Mouse (Mus musculus) midbrain, embryonic 14.5 days (tissue): ENCODE results near the gene Nup98. TPM values are rescaled to one million over a fixed set of nuclear protein-coding genes. Genes with fewer than 3 reads are reported as not detected.

Experiments
- ATAC-seq: fragments of 200-750 bp; cut with Nextera tagmentation; 2 replicates; pipeline ENCODE4 v1.8.0; 2017; ENCODE audit warnings: moderate number of reproducible peaks, moderate library complexity; ENCODE audit not compliant: low FRiP score, low TSS enrichment
- DNase-seq: peaks from one replicate; pipeline ENCODE4 v3.0.0-alpha.2; 2015
- H3K27ac ChIP-seq: fragments of 300-500 bp; sonication (generic); replicated peaks from 2 replicates; pipeline ENCODE4 v1.5.1; 2014; ENCODE audit warnings: mild to moderate bottlenecking, low read depth, low read length, moderate library complexity
- H3K27me3 ChIP-seq: fragments of 300-500 bp; sonication (generic); 2 replicates; pipeline ENCODE4 v1.6.1; 2014; ENCODE audit warnings: low read length, control low read depth, mixed read lengths; ENCODE audit not compliant: control insufficient read depth, insufficient read depth
- H3K36me3 ChIP-seq: fragments of 300-500 bp; sonication (generic); 2 replicates; pipeline ENCODE4 v1.6.1; 2014; ENCODE audit warnings: low read length, control low read depth; ENCODE audit not compliant: control insufficient read depth, insufficient read depth
- H3K4me1 ChIP-seq: fragments of 300-500 bp; sonication (generic); 2 replicates; pipeline ENCODE4 v1.6.1; 2014; ENCODE audit warnings: mild to moderate bottlenecking, antibody characterized with exemption, low read length, control low read depth; ENCODE audit not compliant: control insufficient read depth, insufficient read depth
- H3K4me2 ChIP-seq: fragments of 300-500 bp; sonication (generic); 2 replicates; pipeline ENCODE4 v1.6.1; 2014; ENCODE audit warnings: mild to moderate bottlenecking, low read length, moderate library complexity
- H3K4me3 ChIP-seq: fragments of 300-500 bp; sonication (generic); replicated peaks from 2 replicates; pipeline ENCODE4 v1.5.1; 2014; ENCODE audit warnings: low read depth, low read length
- H3K9ac ChIP-seq: fragments of 300-500 bp; sonication (generic); replicated peaks from 2 replicates; pipeline ENCODE4 v1.6.1; 2014; ENCODE audit warnings: mild to moderate bottlenecking, low read length, moderate library complexity
- H3K9me3 ChIP-seq: fragments of 300-500 bp; sonication (generic); 2 replicates; pipeline ENCODE4 v1.6.1; 2016; ENCODE audit warnings: low read length, control low read depth, mixed read lengths; ENCODE audit not compliant: control insufficient read depth
- WGBS: fragments of 180-500 bp; shearing (Covaris S2); extraction: QIAGEN DNeasy Blood & Tissue Kit; methylation state at CpG from one replicate; pipeline ENCODE4 v1.1.7; 2014; 5-methylcytosine and 5-hydroxymethylcytosine counted together
- polyA plus RNA-seq: library from polyadenylated mRNA; unstranded; fragments of >200 nt; fragmentation: Nextera tagmentation; extraction: Ambion mirVana; gene quantifications from 2 replicates; pipeline ENCODE4 v1.2.1, GENCODE M21; 2014

Nup98 gene
- polyA plus RNA-seq, 1 experiment from 2014 or later = 28.5 TPM

GRCm38 (mm10) chr7:102081784-102082183 is 128.2 kb downstream of the Nup98 start:
- peaks cover 71% of the 10 kb centered on the region for H3K36me3 ChIP-seq
- H3K27me3 ChIP-seq = no peaks in the 10 kb centered on the region
- H3K27ac ChIP-seq = no peak overlapping the region
- H3K9ac ChIP-seq = no peak overlapping the region
- WGBS = 96% methylated on average over 5 of the region's 5 CpGs
- no peaks in the 10 kb centered on the region for H3K4me1 ChIP-seq
- H3K9me3 ChIP-seq = no peaks in the 10 kb centered on the region
- no peak overlapping the region for H3K4me3 ChIP-seq
- no peak for DNase-seq
- ATAC-seq = no peak
- no peak overlapping the region for H3K4me2 ChIP-seq

DNA sequence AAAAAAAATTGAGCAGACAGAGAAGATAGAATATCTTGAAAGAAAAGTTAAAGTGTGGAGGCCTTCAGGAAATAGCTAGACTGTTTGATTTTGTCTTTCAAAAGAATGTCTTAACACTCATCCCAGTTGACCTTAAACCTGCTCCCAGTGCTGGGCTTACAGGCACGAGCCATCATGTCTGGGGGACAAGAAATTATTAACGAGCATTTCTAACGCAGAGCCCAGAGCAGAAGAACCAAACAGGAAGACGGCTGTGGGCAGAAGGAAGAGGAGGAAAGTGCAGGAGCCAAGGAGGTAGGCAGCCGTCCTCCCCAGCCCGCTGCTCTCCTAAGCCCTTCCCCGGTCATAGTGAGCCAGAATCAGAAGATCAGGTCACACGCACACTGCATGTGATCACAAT is 129.7 kb downstream of the Nup98 start:
- 93% methylated on average over 8 of the region's 8 CpGs for WGBS
- Histone ChIP-seq H3K9me3 (no peaks in the 10 kb centered on the region), H3K9ac (no peak overlapping the region), H3K4me1 (no peaks in the 10 kb centered on the region), H3K4me2 (no peak overlapping the region), H3K27ac (no peak overlapping the region), H3K4me3 (no peak overlapping the region), H3K27me3 (no peaks in the 10 kb centered on the region), H3K36me3 (peaks cover 75% of the 10 kb centered on the region)
- ATAC-seq (no peak), DNase-seq (no peak)

- DNase-seq = peak; percentile 61
- Histone ChIP-seq H3K9ac (no peak overlapping the region), H3K27me3 (no peaks in the 10 kb centered on the region), H3K9me3 (no peaks in the 10 kb centered on the region), H3K4me1 (no peaks in the 10 kb centered on the region), H3K27ac (no peak overlapping the region), H3K4me3 (no peak overlapping the region), H3K4me2 (no peak overlapping the region), H3K36me3 (peaks cover 75% of the 10 kb centered on the region)
- WGBS = 78% methylated on average over 7 of the region's 7 CpGs
- no peak for ATAC-seq
These were observed 131.5 kb downstream of the Nup98 start for GRCm38 (mm10) chr7:102078517-102078916.

GRCm38 (mm10) chr7:102076714-102077296 is 133.2 kb downstream of the Nup98 start:
- Histone ChIP-seq H3K4me2 (no peak overlapping the region), H3K27ac (no peak overlapping the region), H3K9ac (no peak overlapping the region), H3K9me3 (no peaks in the 10 kb centered on the region), H3K4me1 (no peaks in the 10 kb centered on the region), H3K27me3 (no peaks in the 10 kb centered on the region), H3K4me3 (no peak overlapping the region), H3K36me3 (peaks cover 74% of the 10 kb centered on the region)
- ATAC-seq = no peak
- WGBS = 84% methylated on average over 7 of the region's 7 CpGs
- DNase-seq = peak; percentile 46

Other genes starting within 250 kb of the Nup98 start
- 4.0 and 6.0 TPM in 2 replicates for gene Il18bp, start 191.5 kb downstream of the Nup98 start, polyA plus RNA-seq
- 30.7 and 31.1 TPM in 2 replicates for gene Rnf121, start 144.7 kb downstream of the Nup98 start, polyA plus RNA-seq
- gene Xndc1, start 144.7 kb downstream of the Nup98 start, polyA plus RNA-seq = 21.0 and 24.3 TPM in 2 replicates
- 1.3 and 1.5 TPM in 2 replicates for gene Xntrpc, start 144.5 kb downstream of the Nup98 start, polyA plus RNA-seq
- gene Trpc2, start 127.1 kb downstream of the Nup98 start, polyA plus RNA-seq = 0.16 TPM in 1 of 2 replicates, not detected in the other
- gene Art1, start 108.4 kb downstream of the Nup98 start, polyA plus RNA-seq = 0.39 TPM in 1 of 2 replicates, not detected in the other
- 0.19 and 0.24 TPM in 2 replicates for gene Art5, start 100.7 kb downstream of the Nup98 start, polyA plus RNA-seq
- gene Chrna10, start 93.3 kb downstream of the Nup98 start, polyA plus RNA-seq = not detected in 2 replicates
- 47.9 and 55.8 TPM in 2 replicates for gene Pgap2, start within 50 bp of the Nup98 start, polyA plus RNA-seq
- gene Rhog, start 45.9 kb upstream of the Nup98 start, polyA plus RNA-seq = 9.7 and 15.7 TPM in 2 replicates
- 9.5 and 11.3 TPM in 2 replicates for gene Stim1, start 57.6 kb upstream of the Nup98 start, polyA plus RNA-seq
- gene Rrm1, start 231.5 kb upstream of the Nup98 start, polyA plus RNA-seq = 36.2 and 65.9 TPM in 2 replicates